Mouse (Mus musculus): Measurements from ENCODE around the gene Stt3b. TPM values are rescaled to one million over a fixed set of nuclear protein-coding genes. Genes with fewer than 3 reads are reported as not detected.

The Stt3b gene
- polyA plus RNA-seq, 1 experiment from 2014 or later = 56.6 TPM

- Histone ChIP-seq H3K9me3 (ENCODE audit: low read length) (no peaks in the 10 kb centered on the region), H3K27me3 (replicated peaks; ENCODE audit: insufficient read depth, low read length) (no peaks in the 10 kb centered on the region), H3K4me3 (ENCODE audit: low read depth, low read length) (peak overlapping the region; percentile 97; the same call in 1 of the 2 replicates), H3K4me2 (replicated peaks; ENCODE audit: low read depth, low read length) (peak overlapping the region; percentile 77), H3K27ac (ENCODE audit: low read length) (no peak overlapping the region), H3K9ac (replicated peaks; ENCODE audit: low read depth) (no peak overlapping the region), H3K4me1 (ENCODE audit: insufficient read depth, low read depth, low read length) (peaks cover 21% of the 10 kb centered on the region; the same call in 1 of the 2 replicates), H3K36me3 (ENCODE audit: insufficient read depth, low read length) (0 out of 2 replicates have a peak, but pooled peaks cover under 1% of the 10 kb centered on the region)
- WGBS = 4% methylated on average over 6 of the region's 6 CpGs
- DNase-seq (ENCODE audit: low spot score) (peak; percentile 62), ATAC-seq (no peak)
- no peak for TF ChIP-seq CTCF (IDR thresholded peaks at IDR 0.05)
- TF ChIP-seq EP300 (IDR thresholded peaks at IDR 0.05) = no peak
These were observed 4.0 kb downstream of the Stt3b start for GRCm38 (mm10) chr9:115306202-115306601.

GRCm38 (mm10) chr9:115304149-115304548 is 6.1 kb downstream of the Stt3b start:
- WGBS = 78% methylated on average over 4 of the region's 4 CpGs

GRCm38 (mm10) chr9:115301593-115301992 is 8.6 kb downstream of the Stt3b start:
- H3K27me3 ChIP-seq (replicated peaks; ENCODE audit: insufficient read depth, low read length) = no peaks in the 10 kb centered on the region
- no peak overlapping the region for H3K27ac ChIP-seq (ENCODE audit: low read length)
- no peak overlapping the region for H3K9ac ChIP-seq (replicated peaks; ENCODE audit: low read depth)
- no peaks in the 10 kb centered on the region for H3K9me3 ChIP-seq (ENCODE audit: low read length)
- peaks cover 15% of the 10 kb centered on the region; the same call in 1 of the 2 replicates for H3K4me1 ChIP-seq (ENCODE audit: insufficient read depth, low read depth, low read length)
- no peak overlapping the region for H3K4me3 ChIP-seq (ENCODE audit: low read depth, low read length)
- TF ChIP-seq CTCF (IDR thresholded peaks at IDR 0.05) (no peak), EP300 (IDR thresholded peaks at IDR 0.05) (no peak)
- 0 out of 2 replicates have a peak, but pooled peaks cover 5% of the 10 kb centered on the region for H3K36me3 ChIP-seq (ENCODE audit: insufficient read depth, low read length)
- DNase-seq (ENCODE audit: low spot score) (no peak), ATAC-seq (peak; percentile 14; the same call in 1 of the 2 replicates)
- H3K4me2 ChIP-seq (replicated peaks; ENCODE audit: low read depth, low read length) = no peak overlapping the region
- 74% methylated on average over 7 of the region's 7 CpGs for WGBS

More at GRCm38 (mm10) chr9:115304149-115304548, 6.1 kb downstream of the Stt3b start:
- Histone ChIP-seq H3K27ac (ENCODE audit: low read length) (no peak overlapping the region), H3K4me1 (ENCODE audit: insufficient read depth, low read depth, low read length) (peaks cover 21% of the 10 kb centered on the region; the same call in 1 of the 2 replicates), H3K4me3 (ENCODE audit: low read depth, low read length) (no peak overlapping the region), H3K9me3 (ENCODE audit: low read length) (no peaks in the 10 kb centered on the region), H3K9ac (replicated peaks; ENCODE audit: low read depth) (no peak overlapping the region), H3K4me2 (replicated peaks; ENCODE audit: low read depth, low read length) (no peak overlapping the region), H3K36me3 (ENCODE audit: insufficient read depth, low read length) (0 out of 2 replicates have a peak, but pooled peaks cover 5% of the 10 kb centered on the region), H3K27me3 (replicated peaks; ENCODE audit: insufficient read depth, low read length) (no peaks in the 10 kb centered on the region)
- TF ChIP-seq CTCF (IDR thresholded peaks at IDR 0.05) (no peak), EP300 (IDR thresholded peaks at IDR 0.05) (no peak)
- ATAC-seq = no peak
- no peak for DNase-seq (ENCODE audit: low spot score)

- DNase-seq (ENCODE audit: low spot score) (no peak), ATAC-seq (no peak)
- Histone ChIP-seq H3K9ac (replicated peaks; ENCODE audit: low read depth) (no peak overlapping the region), H3K4me3 (ENCODE audit: low read depth, low read length) (no peak overlapping the region), H3K9me3 (ENCODE audit: low read length) (no peaks in the 10 kb centered on the region), H3K4me1 (ENCODE audit: insufficient read depth, low read depth, low read length) (peaks cover 13% of the 10 kb centered on the region; the same call in 1 of the 2 replicates), H3K4me2 (replicated peaks; ENCODE audit: low read depth, low read length) (no peak overlapping the region), H3K36me3 (ENCODE audit: insufficient read depth, low read length) (0 out of 2 replicates have a peak, but pooled peaks cover 5% of the 10 kb centered on the region), H3K27me3 (replicated peaks; ENCODE audit: insufficient read depth, low read length) (no peaks in the 10 kb centered on the region), H3K27ac (ENCODE audit: low read length) (no peak overlapping the region)
- 92% methylated on average over 6 of the region's 6 CpGs for WGBS
- TF ChIP-seq CTCF (IDR thresholded peaks at IDR 0.05) (no peak), EP300 (IDR thresholded peaks at IDR 0.05) (no peak)
These were observed 9.1 kb downstream of the Stt3b start for GRCm38 (mm10) chr9:115301002-115301579.

- H3K9me3 ChIP-seq (ENCODE audit: low read length) = no peaks in the 10 kb centered on the region
- ATAC-seq (no peak), DNase-seq (ENCODE audit: low spot score) (no peak)
- no peak for TF ChIP-seq EP300 (IDR thresholded peaks at IDR 0.05)
- TF ChIP-seq CTCF (IDR thresholded peaks at IDR 0.05) = no peak
- no peaks in the 10 kb centered on the region for H3K27me3 ChIP-seq (replicated peaks; ENCODE audit: insufficient read depth, low read length)
- no peak overlapping the region for H3K4me2 ChIP-seq (replicated peaks; ENCODE audit: low read depth, low read length)
- WGBS = 65% methylated on average over 7 of the region's 7 CpGs
- 0 out of 2 replicates have a peak, but pooled peaks cover 5% of the 10 kb centered on the region for H3K36me3 ChIP-seq (ENCODE audit: insufficient read depth, low read length)
- H3K9ac ChIP-seq (replicated peaks; ENCODE audit: low read depth) = no peak overlapping the region
- H3K27ac ChIP-seq (ENCODE audit: low read length) = no peak overlapping the region
- H3K4me3 ChIP-seq (ENCODE audit: low read depth, low read length) = no peak overlapping the region
- peaks cover 4% of the 10 kb centered on the region; the same call in 1 of the 2 replicates for H3K4me1 ChIP-seq (ENCODE audit: insufficient read depth, low read depth, low read length)
These were observed 13.5 kb downstream of the Stt3b start for GRCm38 (mm10) chr9:115296738-115297137.

- no peak overlapping the region for H3K27ac ChIP-seq (ENCODE audit: low read length)
- no peaks in the 10 kb centered on the region for H3K9me3 ChIP-seq (ENCODE audit: low read length)
- no peak for ATAC-seq
- 85% methylated on average over 10 of the region's 10 CpGs for WGBS
- H3K4me1 ChIP-seq (ENCODE audit: insufficient read depth, low read depth, low read length) = peaks cover 6% of the 10 kb centered on the region; the same call in 1 of the 2 replicates
- H3K4me2 ChIP-seq (replicated peaks; ENCODE audit: low read depth, low read length) = no peak overlapping the region
- TF ChIP-seq EP300 (IDR thresholded peaks at IDR 0.05) (no peak), CTCF (IDR thresholded peaks at IDR 0.05) (peak; percentile 60)
- H3K9ac ChIP-seq (replicated peaks; ENCODE audit: low read depth) = no peak overlapping the region
- DNase-seq (ENCODE audit: low spot score) = peak; percentile 38
- no peaks in the 10 kb centered on the region for H3K27me3 ChIP-seq (replicated peaks; ENCODE audit: insufficient read depth, low read length)
- no peak overlapping the region for H3K4me3 ChIP-seq (ENCODE audit: low read depth, low read length)
- H3K36me3 ChIP-seq (ENCODE audit: insufficient read depth, low read length) = no peaks in the 10 kb centered on the region
These were observed 16.2 kb downstream of the Stt3b start for GRCm38 (mm10) chr9:115293920-115294594.
